Mouse (Mus musculus) heart, postnatal 25 days (tissue): ENCODE measurements at regions not wholly inside any gene's neighbourhood (a gene's known extent, or its start where the extent isn't known, plus 50 kb on each side); places are given as distances from the start of the nearest gene placed in this dataset.

Source experiments
- DNase-seq: peaks from one replicate; pipeline ENCODE4 v3.0.0; 2022; ENCODE audit warnings: low spot score
- intact Hi-C: fragments of 180-260 bp; cut with DNase I; formaldehyde crosslinking; loops from one replicate; pipeline ENCODE4 v1.15.1; 2025

- intact Hi-C loops = loop anchor here (5.0 to 10.0 kb wide), 4 partner anchors 95 to 447 kb away; partner anchors contain the start of genes Fam174a and St8sia4
These were observed 94.9 kb upstream of the St8sia4 start for GRCm38 (mm10) chr1:95762244-95762643.

GRCm38 (mm10) chr1:95754071-95754915 is 86.9 kb upstream of the St8sia4 start:
- no peak for DNase-seq
- intact Hi-C loops = no loop called here

More at GRCm38 (mm10) chr1:95762244-95762643, 94.9 kb upstream of the St8sia4 start:
- peak; percentile 4 for DNase-seq

- no peak for DNase-seq
- intact Hi-C loops = no loop called here
These were observed 86.1 kb upstream of the St8sia4 start for GRCm38 (mm10) chr1:95753517-95753916.

GRCm38 (mm10) chr1:95748940-95749339 is 81.6 kb upstream of the St8sia4 start:
- DNase-seq = no peak
- intact Hi-C loops = no loop called here

- DNase-seq = no peak
- intact Hi-C loops = no loop called here
These were observed 79.9 kb upstream of the St8sia4 start for GRCm38 (mm10) chr1:95747287-95747686.

- intact Hi-C loops = no loop called here
These were observed 77.1 kb upstream of the St8sia4 start for GRCm38 (mm10) chr1:95744446-95744845.

GRCm38 (mm10) chr1:95743334-95743733 is 76.0 kb upstream of the St8sia4 start:
- DNase-seq = no peak
- intact Hi-C loops = no loop called here

More at GRCm38 (mm10) chr1:95744446-95744845, 77.1 kb upstream of the St8sia4 start:
- DNase-seq = no peak

GRCm38 (mm10) chr1:95719449-95719848 is 52.1 kb upstream of the St8sia4 start:
- no peak for DNase-seq
- intact Hi-C loops = no loop called here

GRCm38 (mm10) chr1:95718794-95719193 is 51.4 kb upstream of the St8sia4 start:
- no peak for DNase-seq
- intact Hi-C loops = no loop called here
